In the genomic region with DNA sequence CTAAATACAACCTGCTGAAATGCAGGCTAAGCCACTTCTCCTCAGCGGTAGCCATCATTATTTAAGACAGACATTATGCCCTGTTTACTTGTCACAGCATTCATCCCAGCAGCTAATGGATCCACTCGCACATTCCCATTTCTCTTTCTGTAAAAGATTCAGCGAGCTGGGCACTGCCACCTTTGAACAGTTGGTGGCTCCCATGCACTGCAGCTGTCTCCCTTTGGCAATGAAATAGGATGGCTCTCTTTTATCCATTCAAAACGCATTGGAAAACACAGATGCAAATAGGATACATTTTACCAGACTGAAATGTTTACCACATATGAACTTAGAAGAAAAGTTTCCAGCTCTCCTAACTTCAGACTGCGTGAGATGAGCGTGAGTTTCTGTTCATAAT, we compare ENCODE assay signal across 8 mouse cellular contexts. TPM values are rescaled to one million over a fixed set of nuclear protein-coding genes. Genes with fewer than 3 reads are reported as not detected.
A peak's percentile ranks its signal among the peaks of the same experiment; 100 is the strongest.
DNase-seq lines count a peak whose midpoint lies in the region; ATAC-seq and TF ChIP-seq lines count a peak whose summit lies in the region.

No protein-coding gene starts in this region.

- peak; percentile 74 for DNase-seq in brain, adult 2 months (ENCODE audit: low read depth, low spot score)
- DNase-seq in layer of hippocampus, adult 9-11 months: peak; percentile 58
- peak; percentile 76 for DNase-seq in midbrain, postnatal 0 days (ENCODE audit: low spot score)
- DNase-seq in yolk sac, embryonic 10.5 days (ENCODE audit: low spot score): no peak
- no peak for DNase-seq in thymus, adult 18-20 months

- no peaks in the 10 kb centered on the region for H3K9me3 ChIP-seq in intestine, embryonic 15.5 days
- H3K9me3 ChIP-seq in intestine, embryonic 16.5 days (ENCODE audit: control insufficient read depth, low read length): no peaks in the 10 kb centered on the region
- H3K9me3 ChIP-seq in midbrain, postnatal 0 days (ENCODE audit: low read length): no peaks in the 10 kb centered on the region

- peak; percentile 97 for TF ChIP-seq CTCF in midbrain, postnatal 0 days (IDR thresholded peaks at IDR 0.05)

- no peak overlapping the region for H3K4me3 ChIP-seq in intestine, embryonic 15.5 days (replicated peaks)
- no peak overlapping the region for H3K4me3 ChIP-seq in intestine, embryonic 16.5 days (ENCODE audit: low read length)
- H3K4me3 ChIP-seq in midbrain, postnatal 0 days (ENCODE audit: low read depth, low read length): no peak overlapping the region

- H3K27ac ChIP-seq in intestine, embryonic 15.5 days: no peak overlapping the region
- H3K27ac ChIP-seq in intestine, embryonic 16.5 days (ENCODE audit: low read length): no peak overlapping the region
- H3K27ac ChIP-seq in midbrain, postnatal 0 days (ENCODE audit: low read depth, low read length): no peak overlapping the region

- H3K36me3 ChIP-seq in intestine, embryonic 15.5 days: no peaks in the 10 kb centered on the region
- no peaks in the 10 kb centered on the region for H3K36me3 ChIP-seq in intestine, embryonic 16.5 days (ENCODE audit: control insufficient read depth, insufficient read depth, low read length)
- no peaks in the 10 kb centered on the region for H3K36me3 ChIP-seq in midbrain, postnatal 0 days (ENCODE audit: insufficient read depth, low read length)

- H3K4me2 ChIP-seq in intestine, embryonic 15.5 days (replicated peaks): no peak overlapping the region
- H3K4me2 ChIP-seq in intestine, embryonic 16.5 days (ENCODE audit: low read depth, low read length): no peak overlapping the region
- no peak overlapping the region for H3K4me2 ChIP-seq in midbrain, postnatal 0 days (ENCODE audit: low read depth, low read length, poor library complexity, severe bottlenecking)

- no peak overlapping the region for H3K9ac ChIP-seq in intestine, embryonic 15.5 days
- H3K9ac ChIP-seq in intestine, embryonic 16.5 days (ENCODE audit: low read depth, low read length): no peak overlapping the region
- H3K9ac ChIP-seq in midbrain, postnatal 0 days (replicated peaks; ENCODE audit: low read length, poor library complexity, severe bottlenecking): no peak overlapping the region

- no peaks in the 10 kb centered on the region for H3K27me3 ChIP-seq in intestine, embryonic 15.5 days (replicated peaks)
- no peaks in the 10 kb centered on the region for H3K27me3 ChIP-seq in intestine, embryonic 16.5 days (replicated peaks; ENCODE audit: control insufficient read depth, insufficient read depth, low read length)
- H3K27me3 ChIP-seq in midbrain, postnatal 0 days (ENCODE audit: insufficient read depth, low read length): no peaks in the 10 kb centered on the region

- peak; percentile 43; the same call in 1 of the 2 replicates for ATAC-seq in intestine, embryonic 15.5 days
- no peak for ATAC-seq in intestine, embryonic 16.5 days
- ATAC-seq in frontal cortex, adult (ENCODE audit: low TSS enrichment): peak; percentile 99
- ATAC-seq in midbrain, postnatal 0 days (ENCODE audit: low FRiP score): peak; percentile 47; the same call in 1 of the 2 replicates

- no peaks in the 10 kb centered on the region for H3K4me1 ChIP-seq in intestine, embryonic 15.5 days (replicated peaks)
- no peaks in the 10 kb centered on the region for H3K4me1 ChIP-seq in intestine, embryonic 16.5 days (ENCODE audit: control insufficient read depth, insufficient read depth, low read length)
- no peaks in the 10 kb centered on the region for H3K4me1 ChIP-seq in midbrain, postnatal 0 days (ENCODE audit: insufficient read depth, low read length)

- 34% methylated on average over 6 of the region's 6 CpGs for WGBS in intestine, embryonic 15.5 days
- 33% methylated on average over 6 of the region's 6 CpGs for WGBS in intestine, embryonic 16.5 days
- 28% methylated on average over 6 of the region's 6 CpGs for WGBS in midbrain, postnatal 0 days

RNA-seq across cellular contexts. Expression of gene Gpc5, which starts 21.5 kb away (rescaled TPM):
- polyA plus RNA-seq in intestine, embryonic 15.5 days (2015; fragmentation: Nextera tagmentation; extraction: Ambion mirVana): 0.15 and 0.18 TPM in 2 replicates
- polyA plus RNA-seq in intestine, embryonic 16.5 days (2015; fragmentation: Nextera tagmentation; extraction: Ambion mirVana): 0.15 and 0.34 TPM in 2 replicates
- total RNA-seq in midbrain, postnatal 0 days (2014; rRNA removed): 23.0 and 23.9 TPM in 2 replicates
- polyA plus RNA-seq in midbrain, postnatal 0 days (2015; fragmentation: Nextera tagmentation; extraction: Ambion mirVana): 13.8 and 14.3 TPM in 2 replicates

Comparison
In these comparisons a context has a peak if more than half of its experiments do, and no peak if none do; other contexts are left out.
1. DNase-seq: peak in brain, adult 2 months (single experiment), layer of hippocampus, adult 9-11 months (single experiment) and midbrain, postnatal 0 days (single experiment); none in yolk sac, embryonic 10.5 days (single experiment) and thymus, adult 18-20 months (0 of 2).
2. RNA of gene Gpc5, which starts 21.5 kb away (polyA plus RNA-seq): 13.8 to 14.3 TPM in midbrain, postnatal 0 days; 0.15 to 0.18 TPM in intestine, embryonic 15.5 days and 0.15 to 0.34 TPM in intestine, embryonic 16.5 days; every median in the first group is over 10 times any median in the second.